Comparison of ENCODE assay signal across 9 mouse cellular contexts in the genomic region with DNA sequence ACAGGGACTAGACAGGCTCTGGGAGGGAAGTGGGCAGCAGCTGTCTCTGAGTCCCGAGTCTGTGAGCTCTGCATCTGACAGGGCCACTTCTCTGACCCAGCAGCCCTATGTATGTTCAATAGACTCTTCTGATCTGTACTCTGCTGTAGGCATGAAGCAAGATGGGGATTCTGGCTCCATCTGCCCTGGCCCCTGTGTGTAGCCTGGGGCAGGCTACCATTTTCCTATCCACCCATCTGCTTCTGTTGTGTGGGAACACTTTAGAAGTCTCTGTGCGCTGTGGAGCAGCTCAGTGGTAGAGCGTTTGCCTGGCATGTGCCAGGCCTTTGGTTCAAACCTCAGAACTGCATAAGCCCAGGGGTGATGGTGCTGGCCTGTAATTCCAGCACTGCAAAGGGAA. TPM values are rescaled to one million over a fixed set of nuclear protein-coding genes. Genes with fewer than 3 reads are reported as not detected.
DNase-seq lines count a peak whose midpoint lies in the region; ATAC-seq and TF ChIP-seq lines count a peak whose summit lies in the region.
"Had no signal": no experiment of that assay in that cellular context is flagged by ENCODE, and none has a peak within 500 bp of the region (broad histone marks: within the 10 kb centered on the region; RNA-seq: fewer than 3 reads in every experiment).

No protein-coding gene starts in this region.

- H3K27me3 ChIP-seq in forebrain, embryonic 12.5 days: no peaks in the 10 kb centered on the region
- H3K27me3 ChIP-seq in liver, embryonic 11.5 days (replicated peaks; ENCODE audit: control insufficient read depth, insufficient read depth, low read length): no peaks in the 10 kb centered on the region

- H3K36me3 ChIP-seq in forebrain, embryonic 12.5 days (replicated peaks): peaks cover 13% of the 10 kb centered on the region
- peaks cover 9% of the 10 kb centered on the region; the same call in 1 of the 2 replicates for H3K36me3 ChIP-seq in liver, embryonic 11.5 days (ENCODE audit: control insufficient read depth, insufficient read depth, low read length)

- DNase-seq in layer of hippocampus, adult 2 months (ENCODE audit: low spot score in 2 of 2): no peak
- DNase-seq in layer of hippocampus, adult 11-12 months (ENCODE audit: low spot score): no peak
- no peak for DNase-seq in liver, embryonic 11.5 days (ENCODE audit: low spot score)
- DNase-seq in right cerebral cortex, postnatal 25 days: no peak
- no peak for DNase-seq in thymus, postnatal 36 days
- DNase-seq: thymus, adult 18-20 months had no signal

- no peak overlapping the region for H3K4me2 ChIP-seq in forebrain, embryonic 12.5 days
- H3K4me2 ChIP-seq in liver, embryonic 11.5 days: no peak overlapping the region

- H3K4me1 ChIP-seq in forebrain, embryonic 12.5 days: peaks cover 48% of the 10 kb centered on the region
- peaks cover 28% of the 10 kb centered on the region for H3K4me1 ChIP-seq in liver, embryonic 11.5 days (replicated peaks; ENCODE audit: control insufficient read depth, insufficient read depth, low read length)
- peaks cover 60% of the 10 kb centered on the region for H3K4me1 ChIP-seq in olfactory bulb, adult 2 months (ENCODE audit: control insufficient read depth, insufficient read depth, low read length)

- no peak overlapping the region for H3K9ac ChIP-seq in forebrain, embryonic 12.5 days
- no peak overlapping the region for H3K9ac ChIP-seq in liver, embryonic 11.5 days (ENCODE audit: low read depth, low read length)

- peak overlapping the region; percentile 76 for H3K27ac ChIP-seq in layer of hippocampus, adult 2 months
- peak overlapping the region; percentile 94 for H3K27ac ChIP-seq in forebrain, embryonic 12.5 days
- H3K27ac ChIP-seq in liver, embryonic 11.5 days (ENCODE audit: low read depth, low read length): peak overlapping the region; percentile 28; the same call in 1 of the 2 replicates
- peak overlapping the region; percentile 96 for H3K27ac ChIP-seq in olfactory bulb, adult 2 months (ENCODE audit: insufficient read depth, low read depth, low read length)

- 67% methylated on average over 3 of the region's 3 CpGs for WGBS in forebrain, embryonic 12.5 days
- WGBS in liver, embryonic 11.5 days: 67% methylated on average over 3 of the region's 3 CpGs
- 45% methylated on average over 3 of the region's 3 CpGs for WGBS in olfactory bulb, adult 2 months

- no peaks in the 10 kb centered on the region for H3K9me3 ChIP-seq in forebrain, embryonic 12.5 days
- no peaks in the 10 kb centered on the region for H3K9me3 ChIP-seq in liver, embryonic 11.5 days (ENCODE audit: control insufficient read depth, low read length)

- no peak overlapping the region for H3K4me3 ChIP-seq in layer of hippocampus, adult 2 months
- no peak overlapping the region for H3K4me3 ChIP-seq in forebrain, embryonic 12.5 days (replicated peaks)
- no peak overlapping the region for H3K4me3 ChIP-seq in liver, embryonic 11.5 days (ENCODE audit: low read depth, low read length)
- H3K4me3 ChIP-seq in olfactory bulb, adult 2 months (ENCODE audit: insufficient read depth, low read depth, low read length): no peak overlapping the region

- TF ChIP-seq CTCF in layer of hippocampus, adult 2 months (conservative IDR thresholded peaks at IDR 0.05): 0 out of 2 replicates have a peak, but pooled peaks have one; percentile 13
- TF ChIP-seq CTCF in olfactory bulb, adult 2 months (IDR thresholded peaks at IDR 0.05; ENCODE audit: insufficient read depth, low read depth, low read length): no peak

- ATAC-seq in forebrain, embryonic 12.5 days (ENCODE audit: low FRiP score): no peak
- ATAC-seq in liver, embryonic 11.5 days (replicated peaks; ENCODE audit: low FRiP score): no peak
- ATAC-seq in granulocyte monocyte progenitor cell, adult 5-6 weeks (replicated peaks; ENCODE audit: poor library complexity, severe bottlenecking): no peak

- no peak for TF ChIP-seq POLR2A in olfactory bulb, adult 2 months (IDR thresholded peaks at IDR 0.05; ENCODE audit: insufficient read depth, low read depth, low read length)

RNA-seq across cellular contexts. Expression of a gene that starts 34.8 kb away (rescaled TPM):
- total RNA-seq in layer of hippocampus, adult 2 months (2021): 100 to 1,000 TPM; 136 to 138 TPM
- 67.6 and 79.0 TPM in 2 replicates for polyA plus RNA-seq in forebrain, embryonic 12.5 days (2016; fragmentation: Nextera tagmentation; extraction: Ambion mirVana)
- polyA plus RNA-seq in liver, embryonic 11.5 days (2014; fragmentation: Nextera tagmentation; extraction: Ambion mirVana): 30.3 and 33.2 TPM in 2 replicates
- 322 TPM in 1 of 2 replicates, not detected in the other for polyA plus RNA-seq in olfactory bulb, adult 2 months (2012; ENCODE audit: insufficient read depth, insufficient read length, low replicate concordance, missing spikeins)
- 42.8 and 42.9 TPM in 2 replicates for total RNA-seq in granulocyte monocyte progenitor cell, adult 5-6 weeks (2014; fragmentation: Nextera tagmentation)
- 18.9 and 30.2 TPM in 2 replicates for total RNA-seq in granulocyte monocyte progenitor cell, adult 5-6 weeks (2017)

Comparison
In these comparisons a context has a peak if more than half of its experiments do, and no peak if none do; other contexts are left out.
1. H3K27ac ChIP-seq: peak in every context shown above with its lines; median percentile 96 in olfactory bulb, adult 2 months; 94 in forebrain, embryonic 12.5 days; 76 in layer of hippocampus, adult 2 months; 28 in liver, embryonic 11.5 days.